Comparison of ENCODE assay signal across 8 mouse cellular contexts in genomic region chr13:45577784-45578183, GRCm38 (mm10).
DNase-seq lines count a peak whose midpoint lies in the region; ATAC-seq and TF ChIP-seq lines count a peak whose summit lies in the region.

No protein-coding gene starts in this region.

- H3K36me3 ChIP-seq in liver, embryonic 12.5 days, result no peaks in the 10 kb centered on the region
- no peaks in the 10 kb centered on the region for H3K36me3 ChIP-seq in heart, embryonic 16.5 days (ENCODE audit: control insufficient read depth, insufficient read depth)
- no peaks in the 10 kb centered on the region for H3K36me3 ChIP-seq in liver, embryonic 14.5 days (replicated peaks; ENCODE audit: control insufficient read depth, insufficient read depth, low read depth)

- no peak overlapping the region for H3K4me3 ChIP-seq in liver, embryonic 12.5 days
- H3K4me3 ChIP-seq in heart, embryonic 16.5 days (ENCODE audit: low read length), result no peak overlapping the region
- H3K4me3 ChIP-seq in liver, embryonic 14.5 days (ENCODE audit: insufficient read depth in 1 of 2, low read depth in 2 of 2, low read length in 2 of 2), result no peak overlapping the region

- no peak for TF ChIP-seq EP300 in liver, embryonic 14.5 days (IDR thresholded peaks at IDR 0.05; ENCODE audit: low read depth)

- ATAC-seq in liver, embryonic 12.5 days, result no peak
- 0 out of 2 replicates have a peak, but pooled peaks have one; percentile 42 for ATAC-seq in heart, embryonic 16.5 days (replicated peaks; ENCODE audit: extremely low read depth, insufficient read depth, low FRiP score)
- ATAC-seq in liver, embryonic 14.5 days (ENCODE audit: insufficient read depth), result no peak
- no peak for ATAC-seq in megakaryocyte progenitor cell, adult 5-6 weeks (replicated peaks; ENCODE audit: poor library complexity)

- no peaks in the 10 kb centered on the region for H3K27me3 ChIP-seq in liver, embryonic 12.5 days (replicated peaks)
- no peaks in the 10 kb centered on the region for H3K27me3 ChIP-seq in heart, embryonic 16.5 days (ENCODE audit: control insufficient read depth, insufficient read depth, low read length)
- H3K27me3 ChIP-seq in liver, embryonic 14.5 days (ENCODE audit: control insufficient read depth, insufficient read depth, low read length), result no peaks in the 10 kb centered on the region

- no peak overlapping the region for H3K4me2 ChIP-seq in liver, embryonic 12.5 days
- H3K4me2 ChIP-seq in heart, embryonic 16.5 days (ENCODE audit: low read depth, low read length), result no peak overlapping the region
- no peak overlapping the region for H3K4me2 ChIP-seq in liver, embryonic 14.5 days (ENCODE audit: low read depth)

- no peak overlapping the region for H3K27ac ChIP-seq in liver, embryonic 12.5 days
- H3K27ac ChIP-seq in heart, embryonic 16.5 days (ENCODE audit: low read length), result peak overlapping the region; percentile 33; the same call in 1 of the 2 replicates
- no peak overlapping the region for H3K27ac ChIP-seq in liver, embryonic 14.5 days

- WGBS in liver, embryonic 12.5 days (ENCODE audit: insufficient replicate concordance), result 38% methylated on average over 2 of the region's 2 CpGs
- 32% methylated on average over 2 of the region's 2 CpGs for WGBS in heart, embryonic 16.5 days
- WGBS in liver, embryonic 14.5 days (ENCODE audit: insufficient replicate concordance), result 24% methylated on average over 2 of the region's 2 CpGs

- H3K4me1 ChIP-seq in liver, embryonic 12.5 days, result no peaks in the 10 kb centered on the region
- H3K4me1 ChIP-seq in heart, embryonic 16.5 days (ENCODE audit: control insufficient read depth, insufficient read depth, low read length), result peaks cover 24% of the 10 kb centered on the region
- no peaks in the 10 kb centered on the region for H3K4me1 ChIP-seq in liver, embryonic 14.5 days (replicated peaks; ENCODE audit: control insufficient read depth in 2 of 2, insufficient read depth in 2 of 2, low read length in 1 of 2)

- DNase-seq in liver, result peak; percentile 25
- peak; percentile 56 for DNase-seq in adrenal gland, postnatal 10 days
- no peak for DNase-seq in liver, embryonic 14.5 days (ENCODE audit: low read depth in 3 of 3, low spot score in 3 of 3)
- no peak for DNase-seq in urinary bladder, adult 18-20 months (ENCODE audit: low spot score in 2 of 2)
- no peak for DNase-seq in layer of hippocampus, postnatal 10 days (ENCODE audit: low spot score in 2 of 2)

- H3K9ac ChIP-seq in liver, embryonic 12.5 days, result no peak overlapping the region
- H3K9ac ChIP-seq in heart, embryonic 16.5 days (ENCODE audit: low read length), result no peak overlapping the region
- H3K9ac ChIP-seq in liver, embryonic 14.5 days (replicated peaks), result no peak overlapping the region

- peak; percentile 31; the same call in 1 of the 2 replicates for TF ChIP-seq CTCF in liver, embryonic 14.5 days (IDR thresholded peaks at IDR 0.05; ENCODE audit: low read depth)

- no peaks in the 10 kb centered on the region for H3K9me3 ChIP-seq in liver, embryonic 12.5 days (replicated peaks)
- H3K9me3 ChIP-seq in heart, embryonic 16.5 days (replicated peaks; ENCODE audit: control insufficient read depth, low read length), result no peaks in the 10 kb centered on the region
- no peaks in the 10 kb centered on the region for H3K9me3 ChIP-seq in liver, embryonic 14.5 days (ENCODE audit: control insufficient read depth, low read length)

Comparison
In these comparisons a context has a peak if more than half of its experiments do, and no peak if none do; other contexts are left out.
1. DNase-seq: peak in liver (single experiment) and adrenal gland, postnatal 10 days (single experiment); none in liver, embryonic 14.5 days (0 of 3), urinary bladder, adult 18-20 months (0 of 2) and layer of hippocampus, postnatal 10 days (0 of 2).